Mouse (Mus musculus): Measurements from ENCODE around the gene Siah1b. TPM values are rescaled to one million over a fixed set of nuclear protein-coding genes. Genes with fewer than 3 reads are reported as not detected.
A peak's percentile ranks its signal among the peaks of the same experiment; 100 is the strongest.

The Siah1b gene
- polyA plus RNA-seq (2015; fragmentation: Nextera tagmentation; extraction: Ambion mirVana), result 30.2 and 30.3 TPM in 2 replicates

- Histone ChIP-seq H3K4me1 (peaks cover 6% of the 10 kb centered on the region; the same call in 1 of the 2 replicates), H3K9me3 (no peaks in the 10 kb centered on the region), H3K27ac (peak within 1 kb of the TSS; percentile 91), H3K4me3 (peak within 1 kb of the TSS; percentile 63), H3K36me3 (no peaks in the 10 kb centered on the region), H3K27me3 (0 out of 2 replicates have a peak, but pooled peaks cover 6% of the 10 kb centered on the region), H3K9ac (peak within 1 kb of the TSS; percentile 54), H3K4me2 (peak within 1 kb of the TSS; percentile 59)
- ATAC-seq (ENCODE audit: borderline replicate concordance, extremely low read depth, low FRiP score, low TSS enrichment), result peak; percentile 98
- WGBS, result 20% methylated on average over 54 of the region's 54 CpGs
These were observed at the start of gene Siah1b for GRCm38 (mm10) chrX:164076040-164076775. Siah1b (minus strand) TSS chrX:164076493.

- 88% methylated on average over 3 of the region's 3 CpGs for WGBS
- no peak overlapping the region for H3K27ac ChIP-seq
- H3K9me3 ChIP-seq, result no peaks in the 10 kb centered on the region
- H3K4me3 ChIP-seq, result no peak overlapping the region
- H3K4me1 ChIP-seq, result no peaks in the 10 kb centered on the region
- H3K36me3 ChIP-seq, result no peaks in the 10 kb centered on the region
- no peak overlapping the region for H3K4me2 ChIP-seq
- no peak for ATAC-seq (ENCODE audit: borderline replicate concordance, extremely low read depth, low FRiP score, low TSS enrichment)
- H3K9ac ChIP-seq, result no peak overlapping the region
- no peaks in the 10 kb centered on the region for H3K27me3 ChIP-seq
These were observed 47.6 kb upstream of the Siah1b start for GRCm38 (mm10) chrX:164123942-164124341.

GRCm38 (mm10) chrX:164113744-164114143 is 37.5 kb upstream of the Siah1b start:
- no peak overlapping the region for H3K9ac ChIP-seq
- 83% methylated on average over 6 of the region's 6 CpGs for WGBS
- no peak overlapping the region for H3K4me2 ChIP-seq
- no peak overlapping the region for H3K27ac ChIP-seq
- no peaks in the 10 kb centered on the region for H3K4me1 ChIP-seq
- no peaks in the 10 kb centered on the region for H3K36me3 ChIP-seq
- no peaks in the 10 kb centered on the region for H3K27me3 ChIP-seq
- no peak overlapping the region for H3K4me3 ChIP-seq
- no peak for ATAC-seq (ENCODE audit: borderline replicate concordance, extremely low read depth, low FRiP score, low TSS enrichment)
- H3K9me3 ChIP-seq, result no peaks in the 10 kb centered on the region

- no peak overlapping the region for H3K27ac ChIP-seq
- no peak overlapping the region for H3K9ac ChIP-seq
- H3K9me3 ChIP-seq, result no peaks in the 10 kb centered on the region
- no peak overlapping the region for H3K4me3 ChIP-seq
- H3K4me2 ChIP-seq, result no peak overlapping the region
- no peak for ATAC-seq (ENCODE audit: borderline replicate concordance, extremely low read depth, low FRiP score, low TSS enrichment)
- H3K4me1 ChIP-seq, result no peaks in the 10 kb centered on the region
- H3K27me3 ChIP-seq, result no peaks in the 10 kb centered on the region
- H3K36me3 ChIP-seq, result no peaks in the 10 kb centered on the region
- WGBS, result 65% methylated on average over 3 of the region's 3 CpGs
These were observed 34.9 kb upstream of the Siah1b start for GRCm38 (mm10) chrX:164111146-164111545.

GRCm38 (mm10) chrX:164102656-164103055 is 26.4 kb upstream of the Siah1b start:
- no peak for ATAC-seq (ENCODE audit: borderline replicate concordance, extremely low read depth, low FRiP score, low TSS enrichment)
- Histone ChIP-seq H3K4me2 (no peak overlapping the region), H3K9ac (no peak overlapping the region), H3K9me3 (no peaks in the 10 kb centered on the region), H3K27ac (no peak overlapping the region), H3K4me3 (no peak overlapping the region), H3K27me3 (no peaks in the 10 kb centered on the region), H3K36me3 (no peaks in the 10 kb centered on the region), H3K4me1 (no peaks in the 10 kb centered on the region)
- WGBS, result 49% methylated on average over 6 of the region's 6 CpGs

- Histone ChIP-seq H3K9ac (no peak overlapping the region), H3K36me3 (no peaks in the 10 kb centered on the region), H3K9me3 (no peaks in the 10 kb centered on the region), H3K4me3 (no peak overlapping the region), H3K4me2 (no peak overlapping the region), H3K27me3 (no peaks in the 10 kb centered on the region), H3K4me1 (no peaks in the 10 kb centered on the region), H3K27ac (no peak overlapping the region)
- 71% methylated on average over 7 of the region's 7 CpGs for WGBS
- no peak for ATAC-seq (ENCODE audit: borderline replicate concordance, extremely low read depth, low FRiP score, low TSS enrichment)
These were observed 25.9 kb upstream of the Siah1b start for GRCm38 (mm10) chrX:164102198-164102597.

- ATAC-seq (ENCODE audit: borderline replicate concordance, extremely low read depth, low FRiP score, low TSS enrichment), result no peak
These were observed 25.2 kb upstream of the Siah1b start for GRCm38 (mm10) chrX:164101483-164101882.

GRCm38 (mm10) chrX:164095838-164096237 is 19.5 kb upstream of the Siah1b start:
- H3K9me3 ChIP-seq, result no peaks in the 10 kb centered on the region
- H3K4me1 ChIP-seq, result no peaks in the 10 kb centered on the region
- H3K27ac ChIP-seq, result no peak overlapping the region
- no peak for ATAC-seq (ENCODE audit: borderline replicate concordance, extremely low read depth, low FRiP score, low TSS enrichment)
- no peak overlapping the region for H3K4me2 ChIP-seq
- 0 out of 2 replicates have a peak, but pooled peaks cover 3% of the 10 kb centered on the region for H3K27me3 ChIP-seq
- no peaks in the 10 kb centered on the region for H3K36me3 ChIP-seq
- no peak overlapping the region for H3K4me3 ChIP-seq
- no peak overlapping the region for H3K9ac ChIP-seq
- 57% methylated on average over 2 of the region's 2 CpGs for WGBS

More at GRCm38 (mm10) chrX:164101483-164101882, 25.2 kb upstream of the Siah1b start:
- no peaks in the 10 kb centered on the region for H3K27me3 ChIP-seq
- no peak overlapping the region for H3K9ac ChIP-seq
- no peak overlapping the region for H3K4me2 ChIP-seq
- no peaks in the 10 kb centered on the region for H3K4me1 ChIP-seq
- H3K27ac ChIP-seq, result no peak overlapping the region
- no peak overlapping the region for H3K4me3 ChIP-seq
- no peaks in the 10 kb centered on the region for H3K36me3 ChIP-seq
- H3K9me3 ChIP-seq, result no peaks in the 10 kb centered on the region

GRCm38 (mm10) chrX:164093435-164093834 is 17.1 kb upstream of the Siah1b start:
- no peaks in the 10 kb centered on the region for H3K36me3 ChIP-seq
- 0 out of 2 replicates have a peak, but pooled peaks cover 3% of the 10 kb centered on the region for H3K27me3 ChIP-seq
- H3K4me1 ChIP-seq, result no peaks in the 10 kb centered on the region
- no peak overlapping the region for H3K4me2 ChIP-seq
- WGBS, result 68% methylated on average over 5 of the region's 5 CpGs
- no peak overlapping the region for H3K9ac ChIP-seq
- H3K4me3 ChIP-seq, result no peak overlapping the region
- no peak for ATAC-seq (ENCODE audit: borderline replicate concordance, extremely low read depth, low FRiP score, low TSS enrichment)
- H3K9me3 ChIP-seq, result no peaks in the 10 kb centered on the region
- H3K27ac ChIP-seq, result no peak overlapping the region

- H3K36me3 ChIP-seq, result no peaks in the 10 kb centered on the region
- no peaks in the 10 kb centered on the region for H3K9me3 ChIP-seq
- H3K27me3 ChIP-seq, result 0 out of 2 replicates have a peak, but pooled peaks cover 3% of the 10 kb centered on the region
- no peak overlapping the region for H3K9ac ChIP-seq
- H3K27ac ChIP-seq, result peak overlapping the region; percentile 39
- ATAC-seq (ENCODE audit: borderline replicate concordance, extremely low read depth, low FRiP score, low TSS enrichment), result peak; percentile 94
- H3K4me3 ChIP-seq, result no peak overlapping the region
- H3K4me1 ChIP-seq, result no peaks in the 10 kb centered on the region
- 23% methylated on average over 7 of the region's 7 CpGs for WGBS
- H3K4me2 ChIP-seq, result no peak overlapping the region
These were observed 16.2 kb upstream of the Siah1b start for GRCm38 (mm10) chrX:164092300-164093169.

- Histone ChIP-seq H3K36me3 (no peaks in the 10 kb centered on the region), H3K4me3 (no peak overlapping the region), H3K4me2 (no peak overlapping the region), H3K27ac (no peak overlapping the region), H3K9me3 (no peaks in the 10 kb centered on the region), H3K9ac (no peak overlapping the region), H3K27me3 (no peaks in the 10 kb centered on the region), H3K4me1 (no peaks in the 10 kb centered on the region)
- WGBS, result 69% methylated on average over 11 of the region's 11 CpGs
- no peak for ATAC-seq (ENCODE audit: borderline replicate concordance, extremely low read depth, low FRiP score, low TSS enrichment)
These were observed 13.6 kb upstream of the Siah1b start for GRCm38 (mm10) chrX:164089916-164090315.

- Histone ChIP-seq H3K9ac (no peak within 1 kb of the TSS), H3K4me3 (no peak within 1 kb of the TSS), H3K4me2 (no peak within 1 kb of the TSS), H3K9me3 (no peaks in the 10 kb centered on the region), H3K4me1 (no peaks in the 10 kb centered on the region), H3K36me3 (no peaks in the 10 kb centered on the region), H3K27ac (no peak within 1 kb of the TSS), H3K27me3 (no peaks in the 10 kb centered on the region)
- no peak for ATAC-seq (ENCODE audit: borderline replicate concordance, extremely low read depth, low FRiP score, low TSS enrichment)
- 74% methylated on average over 4 of the region's 4 CpGs for WGBS
These were observed 12.3 kb upstream of the Siah1b start, which contains the start of gene Cltrn for GRCm38 (mm10) chrX:164088582-164088981. Cltrn (plus strand) TSS chrX:164088830.

Measured in lung, embryonic 15.5 days (tissue).